Mouse (Mus musculus): ENCODE measurements around the gene Zfp365.

Zfp365 gene

GRCm38 (mm10) chr10:67846016-67846650 is 66.3 kb downstream of the Zfp365 start:
- DNase-seq (ENCODE audit: low spot score in 2 of 2) = no peak

GRCm38 (mm10) chr10:67841596-67841995 is 70.9 kb downstream of the Zfp365 start:
- no peak for DNase-seq (ENCODE audit: low spot score in 2 of 2)

- no peak for DNase-seq (ENCODE audit: low spot score in 2 of 2)
Observed at GRCm38 (mm10) chr10:67840735-67841134, 71.7 kb downstream of the Zfp365 start.

GRCm38 (mm10) chr10:67839156-67839555 is 73.3 kb downstream of the Zfp365 start:
- DNase-seq (ENCODE audit: low spot score in 2 of 2) = no peak

GRCm38 (mm10) chr10:67836426-67836825 is 76.0 kb downstream of the Zfp365 start:
- DNase-seq (ENCODE audit: low spot score in 2 of 2) = no peak
